Mouse (Mus musculus): ENCODE results near the gene Gm13285. TPM values are rescaled to one million over a fixed set of nuclear protein-coding genes. Genes with fewer than 3 reads are reported as not detected.
"Not testable (repeated sequence)": the region's sequence is repeated elsewhere in the genome, so short reads cannot be mapped to it uniquely, and the experiment has no call there.

Gm13285 gene
- polyA plus RNA-seq, 1 experiment, result not detected

DNA sequence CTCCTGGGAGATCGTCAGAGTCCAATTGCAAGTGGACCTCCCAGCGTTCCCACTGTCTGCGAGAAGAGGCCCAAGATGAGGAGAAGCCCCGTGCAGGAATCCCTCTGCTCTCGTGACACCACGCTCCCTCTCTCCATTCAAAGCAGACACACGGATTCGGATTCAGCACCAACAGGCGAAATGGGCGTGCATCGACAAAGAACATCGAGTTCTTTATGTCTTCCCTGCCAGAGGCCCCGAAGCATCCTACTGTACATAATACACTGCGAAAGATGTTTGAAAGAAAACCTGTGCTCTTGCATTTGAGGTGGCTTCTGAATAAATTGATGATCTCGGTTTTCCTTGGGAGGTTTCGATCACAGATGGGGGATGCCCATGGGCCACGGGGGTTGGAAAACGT lies 19.1 kb upstream of the Gm13285 start:
- not testable (repeated sequence) for H3K27ac ChIP-seq (ENCODE audit: insufficient read depth, low read length); H3K4me1 ChIP-seq (ENCODE audit: control insufficient read depth, insufficient read depth, low read length); H3K4me3 ChIP-seq (ENCODE audit: insufficient read depth, low read length)

GRCm38 (mm10) chr4:88781831-88782230 lies 17.6 kb upstream of the Gm13285 start, which contains the start of gene Ifnz:
Gene Ifnz, plus strand, starts transcription at chr4:88782131.
- not testable (repeated sequence) for H3K4me1 ChIP-seq (ENCODE audit: control insufficient read depth, insufficient read depth, low read length); H3K4me3 ChIP-seq (ENCODE audit: insufficient read depth, low read length); H3K27ac ChIP-seq (ENCODE audit: insufficient read depth, low read length)

- not testable (repeated sequence) for H3K4me1 ChIP-seq (ENCODE audit: control insufficient read depth, insufficient read depth, low read length); H3K27ac ChIP-seq (ENCODE audit: insufficient read depth, low read length); H3K4me3 ChIP-seq (ENCODE audit: insufficient read depth, low read length)
These were observed 17.1 kb upstream of the Gm13285 start for GRCm38 (mm10) chr4:88782335-88782734.

DNA sequence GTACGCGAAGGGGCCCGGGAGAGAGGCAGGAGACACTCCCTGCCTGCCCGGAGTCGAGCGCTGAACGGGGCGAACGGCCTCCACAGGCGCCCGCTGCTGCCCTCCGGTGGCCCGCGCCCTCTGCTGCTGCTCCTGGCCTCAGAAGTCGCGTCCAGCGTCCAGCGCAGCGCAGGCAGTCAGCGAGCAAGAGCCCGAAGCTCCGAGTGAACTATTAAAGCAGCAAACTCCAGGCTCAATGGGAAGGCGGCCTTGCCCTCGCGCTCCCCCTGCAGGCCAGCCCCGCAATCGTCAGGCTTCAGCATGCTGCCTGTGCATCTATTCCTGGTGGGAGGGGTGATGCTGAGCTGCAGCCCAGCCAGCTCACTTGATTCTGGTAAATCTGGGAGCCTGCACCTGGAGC lies 14.1 kb upstream of the Gm13285 start, which contains the start of gene Gm13276:
Gene Gm13276, plus strand, starts transcription at position 301 of the 400 bp plus-strand sequence.
- not testable (repeated sequence) for H3K4me1 ChIP-seq (ENCODE audit: control insufficient read depth, insufficient read depth, low read length)

GRCm38 (mm10) chr4:88788402-88788801 lies 11.1 kb upstream of the Gm13285 start, which contains the start of gene Gm13277:
Gene Gm13277, plus strand, starts transcription at chr4:88788632.
- TF ChIP-seq CTCF (IDR thresholded peaks at IDR 0.05; ENCODE audit: extremely low read depth, insufficient read depth, low read length), result peak; percentile 26; the same call in 1 of the 2 replicates
- not testable (repeated sequence) for H3K4me1 ChIP-seq (ENCODE audit: control insufficient read depth, insufficient read depth, low read length); H3K4me3 ChIP-seq (ENCODE audit: insufficient read depth, low read length); H3K27ac ChIP-seq (ENCODE audit: insufficient read depth, low read length)

More for the DNA sequence above, 14.1 kb upstream of the Gm13285 start, which contains the start of gene Gm13276:
- H3K27ac ChIP-seq (ENCODE audit: insufficient read depth, low read length); H3K4me3 ChIP-seq (ENCODE audit: insufficient read depth, low read length): not testable (repeated sequence)

DNA sequence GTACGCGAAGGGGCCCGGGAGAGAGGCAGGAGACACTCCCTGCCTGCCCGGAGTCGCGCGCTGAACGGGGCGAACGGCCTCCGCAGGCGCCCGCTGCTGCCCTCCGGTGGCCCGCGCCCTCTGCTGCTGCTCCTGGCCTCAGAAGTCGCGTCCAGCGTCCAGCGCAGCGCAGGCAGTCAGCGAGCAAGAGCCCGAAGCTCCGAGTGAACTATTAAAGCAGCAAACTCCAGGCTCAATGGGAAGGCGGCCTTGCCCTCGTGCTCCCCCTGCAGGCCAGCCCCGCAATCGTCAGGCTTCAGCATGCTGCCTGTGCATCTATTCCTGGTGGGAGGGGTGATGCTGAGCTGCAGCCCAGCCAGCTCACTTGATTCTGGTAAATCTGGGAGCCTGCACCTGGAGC lies 8.2 kb upstream of the Gm13285 start, which contains the start of gene Gm13278:
Gene Gm13278, plus strand, starts transcription at position 301 of the 400 bp plus-strand sequence.
- not testable (repeated sequence) for H3K4me1 ChIP-seq (ENCODE audit: control insufficient read depth, insufficient read depth, low read length); H3K27ac ChIP-seq (ENCODE audit: insufficient read depth, low read length); H3K4me3 ChIP-seq (ENCODE audit: insufficient read depth, low read length)

DNA sequence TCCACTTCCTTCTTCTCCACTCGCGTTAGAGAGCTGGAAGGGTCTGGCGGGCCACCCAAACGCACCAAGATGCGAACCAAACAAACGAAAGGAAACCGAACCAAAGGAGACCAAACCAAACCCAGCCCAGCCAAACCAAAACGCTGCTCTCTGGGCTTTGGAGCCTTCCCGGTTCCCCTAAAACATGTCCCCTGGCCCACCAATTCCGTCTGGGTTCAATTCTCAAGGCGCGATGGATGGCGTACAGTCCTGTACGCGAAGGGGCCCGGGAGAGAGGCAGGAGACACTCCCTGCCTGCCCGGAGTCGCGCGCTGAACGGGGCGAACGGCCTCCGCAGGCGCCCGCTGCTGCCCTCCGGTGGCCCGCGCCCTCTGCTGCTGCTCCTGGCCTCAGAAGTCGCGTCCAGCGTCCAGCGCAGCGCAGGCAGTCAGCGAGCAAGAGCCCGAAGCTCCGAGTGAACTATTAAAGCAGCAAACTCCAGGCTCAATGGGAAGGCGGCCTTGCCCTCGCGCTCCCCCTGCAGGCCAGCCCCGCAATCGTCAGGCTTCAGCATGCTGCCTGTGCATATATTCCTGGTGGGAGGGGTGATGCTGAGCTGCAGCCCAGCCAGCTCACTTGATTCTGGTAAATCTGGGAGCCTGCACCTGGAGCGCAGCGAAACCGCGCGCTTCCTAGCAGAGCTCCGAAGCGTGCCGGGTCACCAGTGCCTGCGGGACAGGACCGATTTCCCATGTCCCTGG lies 5.4 kb upstream of the Gm13285 start, which contains the start of gene Gm13275:
Gene Gm13275, plus strand, starts transcription at position 552 of the 740 bp plus-strand sequence.
- not testable (repeated sequence) for H3K27ac ChIP-seq (ENCODE audit: insufficient read depth, low read length); H3K4me1 ChIP-seq (ENCODE audit: control insufficient read depth, insufficient read depth, low read length); H3K4me3 ChIP-seq (ENCODE audit: insufficient read depth, low read length)
- 0 out of 2 replicates have a peak, but pooled peaks have one; percentile 4 for TF ChIP-seq CTCF (IDR thresholded peaks at IDR 0.05; ENCODE audit: extremely low read depth, insufficient read depth, low read length)

- H3K27ac ChIP-seq (ENCODE audit: insufficient read depth, low read length); H3K4me1 ChIP-seq (ENCODE audit: control insufficient read depth, insufficient read depth, low read length); H3K4me3 ChIP-seq (ENCODE audit: insufficient read depth, low read length): not testable (repeated sequence)
These were observed 2.4 kb upstream of the Gm13285 start, which contains the start of gene Gm13279 for GRCm38 (mm10) chr4:88797097-88797496. Gene Gm13279, plus strand, starts transcription at chr4:88797397.

DNA sequence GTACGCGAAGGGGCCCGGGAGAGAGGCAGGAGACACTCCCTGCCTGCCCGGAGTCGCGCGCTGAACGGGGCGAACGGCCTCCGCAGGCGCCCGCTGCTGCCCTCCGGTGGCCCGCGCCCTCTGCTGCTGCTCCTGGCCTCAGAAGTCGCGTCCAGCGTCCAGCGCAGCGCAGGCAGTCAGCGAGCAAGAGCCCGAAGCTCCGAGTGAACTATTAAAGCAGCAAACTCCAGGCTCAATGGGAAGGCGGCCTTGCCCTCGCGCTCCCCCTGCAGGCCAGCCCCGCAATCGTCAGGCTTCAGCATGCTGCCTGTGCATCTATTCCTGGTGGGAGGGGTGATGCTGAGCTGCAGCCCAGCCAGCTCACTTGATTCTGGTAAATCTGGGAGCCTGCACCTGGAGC lies 3.5 kb downstream of the Gm13285 start, which contains the start of gene Gm13287:
Gene Gm13287, plus strand, starts transcription at position 301 of the 400 bp plus-strand sequence.
- not testable (repeated sequence) for H3K27ac ChIP-seq (ENCODE audit: insufficient read depth, low read length); H3K4me1 ChIP-seq (ENCODE audit: control insufficient read depth, insufficient read depth, low read length); H3K4me3 ChIP-seq (ENCODE audit: insufficient read depth, low read length)

GRCm38 (mm10) chr4:88805231-88805630 lies 5.8 kb downstream of the Gm13285 start, which contains the start of gene Gm13288:
Gene Gm13288, plus strand, starts transcription at chr4:88805531.
- H3K27ac ChIP-seq (ENCODE audit: insufficient read depth, low read length); H3K4me1 ChIP-seq (ENCODE audit: control insufficient read depth, insufficient read depth, low read length); H3K4me3 ChIP-seq (ENCODE audit: insufficient read depth, low read length): not testable (repeated sequence)

DNA sequence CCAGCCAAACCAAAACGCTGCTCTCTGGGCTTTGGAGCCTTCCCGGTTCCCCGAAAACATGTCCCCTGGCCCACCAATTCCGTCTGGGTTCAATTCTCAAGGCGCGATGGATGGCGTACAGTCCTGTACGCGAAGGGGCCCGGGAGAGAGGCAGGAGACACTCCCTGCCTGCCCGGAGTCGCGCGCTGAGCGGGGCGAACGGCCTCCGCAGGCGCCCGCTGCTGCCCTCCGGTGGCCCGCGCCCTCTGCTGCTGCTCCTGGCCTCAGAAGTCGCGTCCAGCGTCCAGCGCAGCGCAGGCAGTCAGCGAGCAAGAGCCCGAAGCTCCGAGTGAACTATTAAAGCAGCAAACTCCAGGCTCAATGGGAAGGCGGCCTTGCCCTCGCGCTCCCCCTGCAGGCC lies 6.3 kb downstream of the Gm13285 start:
- not testable (repeated sequence) for H3K4me1 ChIP-seq (ENCODE audit: control insufficient read depth, insufficient read depth, low read length); H3K4me3 ChIP-seq (ENCODE audit: insufficient read depth, low read length); H3K27ac ChIP-seq (ENCODE audit: insufficient read depth, low read length)

Data from cortical plate, adult 2 months (tissue).